Mouse (Mus musculus) stomach, embryonic 16.5 days (tissue): Measurements from ENCODE around the gene Mpp2. TPM values are rescaled to one million over a fixed set of nuclear protein-coding genes. Genes with fewer than 3 reads are reported as not detected.
A peak's percentile ranks its signal among the peaks of the same experiment; 100 is the strongest.

ENCODE experiments used
- ATAC-seq: fragments of 200-750 bp; cut with Nextera tagmentation; 2 replicates; pipeline ENCODE4 v1.8.0; 2017; ENCODE audit warnings: moderate number of reproducible peaks, moderate TSS enrichment; ENCODE audit not compliant: insufficient read depth, low FRiP score
- H3K27ac ChIP-seq: fragments of 300-500 bp; sonication (generic); 2 replicates; pipeline ENCODE4 v1.5.1; 2014; ENCODE audit warnings: low read length
- H3K27me3 ChIP-seq: fragments of 300-500 bp; sonication (generic); 2 replicates; pipeline ENCODE4 v1.6.1; 2014; ENCODE audit warnings: low read length, control low read depth, mixed read lengths; ENCODE audit not compliant: control insufficient read depth, insufficient read depth
- H3K36me3 ChIP-seq: fragments of 300-500 bp; sonication (generic); 2 replicates; pipeline ENCODE4 v1.6.1; 2014; ENCODE audit warnings: low read length; ENCODE audit not compliant: control insufficient read depth, insufficient read depth
- H3K4me1 ChIP-seq: fragments of 300-500 bp; sonication (generic); 2 replicates; pipeline ENCODE4 v1.6.1; 2014; ENCODE audit warnings: low read length, control low read depth, mixed read lengths; ENCODE audit not compliant: control insufficient read depth, insufficient read depth
- H3K4me2 ChIP-seq: fragments of 300-500 bp; sonication (generic); 2 replicates; pipeline ENCODE4 v1.6.1; 2014; ENCODE audit warnings: low read depth, low read length, mixed read lengths
- H3K4me3 ChIP-seq: fragments of 300-500 bp; sonication (generic); replicated peaks from 2 replicates; pipeline ENCODE4 v1.5.1; 2014; ENCODE audit warnings: mild to moderate bottlenecking, low read length
- H3K9ac ChIP-seq: fragments of 300-500 bp; sonication (generic); 2 replicates; pipeline ENCODE4 v1.6.1; 2014; ENCODE audit warnings: low read length
- H3K9me3 ChIP-seq: fragments of 300-500 bp; sonication (generic); replicated peaks from 2 replicates; pipeline ENCODE4 v1.6.1; 2016; ENCODE audit warnings: low read length, control low read depth; ENCODE audit not compliant: control insufficient read depth
- WGBS: fragments of 180-500 bp; shearing (Covaris S2); extraction: QIAGEN DNeasy Blood & Tissue Kit; methylation state at CpG from one replicate; pipeline ENCODE4 v1.1.7; 2014; 5-methylcytosine and 5-hydroxymethylcytosine counted together
- polyA plus RNA-seq: library from polyadenylated mRNA; unstranded; fragments of >200 nt; fragmentation: Nextera tagmentation; extraction: Ambion mirVana; gene quantifications from 2 replicates; pipeline ENCODE4 v1.2.1, GENCODE M21; 2015

Gene Mpp2
- polyA plus RNA-seq, 1 experiment from 2014 or later: 8.3 TPM

DNA sequence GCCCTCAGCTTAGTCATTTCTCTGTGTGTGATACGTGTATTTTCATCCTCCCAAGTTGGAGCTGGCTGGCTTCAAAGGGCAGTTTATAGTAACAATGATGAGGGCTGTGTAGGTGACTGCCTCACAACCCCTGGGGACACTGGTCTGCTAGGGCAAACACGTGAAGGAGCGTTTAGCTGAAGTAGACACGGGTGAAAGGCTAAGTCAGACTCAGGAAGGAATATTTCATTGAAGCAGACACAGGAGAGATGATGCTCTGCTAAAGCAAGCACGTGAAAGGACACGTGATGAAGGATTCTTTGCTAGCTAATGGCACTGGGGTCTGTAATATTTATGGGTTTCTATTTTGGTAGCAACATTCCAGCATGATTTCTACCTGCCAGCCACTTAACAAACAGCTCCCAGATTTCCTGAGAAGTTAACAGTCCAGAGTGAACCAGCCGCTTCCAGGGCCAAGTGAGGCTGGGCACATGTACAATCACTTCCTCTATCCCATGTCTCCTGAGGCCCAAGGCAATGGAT is 43.6 kb downstream of the Mpp2 start:
- no peak overlapping the region for H3K4me2 ChIP-seq
- H3K9ac ChIP-seq: no peak overlapping the region
- WGBS: 77% methylated on average over 7 of the region's 7 CpGs
- no peak overlapping the region for H3K4me3 ChIP-seq
- no peak overlapping the region for H3K27ac ChIP-seq
- H3K9me3 ChIP-seq: no peaks in the 10 kb centered on the region
- no peaks in the 10 kb centered on the region for H3K4me1 ChIP-seq
- no peaks in the 10 kb centered on the region for H3K27me3 ChIP-seq
- no peak for ATAC-seq
- no peaks in the 10 kb centered on the region for H3K36me3 ChIP-seq

- H3K4me2 ChIP-seq: no peak overlapping the region
- H3K4me3 ChIP-seq: no peak overlapping the region
- H3K9me3 ChIP-seq: no peaks in the 10 kb centered on the region
- H3K9ac ChIP-seq: no peak overlapping the region
- 83% methylated on average over 6 of the region's 6 CpGs for WGBS
- no peak overlapping the region for H3K27ac ChIP-seq
- H3K27me3 ChIP-seq: no peaks in the 10 kb centered on the region
- no peaks in the 10 kb centered on the region for H3K36me3 ChIP-seq
- no peak for ATAC-seq
- no peaks in the 10 kb centered on the region for H3K4me1 ChIP-seq
Measured at GRCm38 (mm10) chr11:102043381-102043780, 44.9 kb downstream of the Mpp2 start.

DNA sequence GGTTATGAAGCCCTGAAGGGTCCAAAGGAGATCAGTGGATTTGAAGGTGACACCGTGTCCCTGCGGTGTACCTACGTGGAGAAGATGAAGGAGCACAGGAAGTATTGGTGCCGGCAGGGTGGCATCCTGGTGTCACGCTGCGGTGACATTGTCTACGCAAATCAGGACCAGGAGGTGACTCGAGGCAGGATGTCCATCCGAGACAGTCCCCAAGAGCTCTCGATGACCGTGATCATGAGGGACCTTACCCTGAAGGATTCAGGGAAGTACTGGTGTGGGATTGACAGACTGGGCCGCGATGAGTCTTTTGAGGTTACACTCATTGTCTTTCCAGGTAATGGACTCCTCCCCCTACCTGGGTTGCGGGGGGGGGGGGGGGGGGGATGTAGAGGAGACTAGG is 45.3 kb downstream of the Mpp2 start:
- Histone ChIP-seq H3K9me3 (no peaks in the 10 kb centered on the region), H3K27ac (no peak overlapping the region), H3K4me1 (no peaks in the 10 kb centered on the region), H3K36me3 (no peaks in the 10 kb centered on the region), H3K9ac (no peak overlapping the region), H3K27me3 (no peaks in the 10 kb centered on the region), H3K4me2 (no peak overlapping the region), H3K4me3 (no peak overlapping the region)
- WGBS: 86% methylated on average over 13 of the region's 14 CpGs
- no peak for ATAC-seq

DNA sequence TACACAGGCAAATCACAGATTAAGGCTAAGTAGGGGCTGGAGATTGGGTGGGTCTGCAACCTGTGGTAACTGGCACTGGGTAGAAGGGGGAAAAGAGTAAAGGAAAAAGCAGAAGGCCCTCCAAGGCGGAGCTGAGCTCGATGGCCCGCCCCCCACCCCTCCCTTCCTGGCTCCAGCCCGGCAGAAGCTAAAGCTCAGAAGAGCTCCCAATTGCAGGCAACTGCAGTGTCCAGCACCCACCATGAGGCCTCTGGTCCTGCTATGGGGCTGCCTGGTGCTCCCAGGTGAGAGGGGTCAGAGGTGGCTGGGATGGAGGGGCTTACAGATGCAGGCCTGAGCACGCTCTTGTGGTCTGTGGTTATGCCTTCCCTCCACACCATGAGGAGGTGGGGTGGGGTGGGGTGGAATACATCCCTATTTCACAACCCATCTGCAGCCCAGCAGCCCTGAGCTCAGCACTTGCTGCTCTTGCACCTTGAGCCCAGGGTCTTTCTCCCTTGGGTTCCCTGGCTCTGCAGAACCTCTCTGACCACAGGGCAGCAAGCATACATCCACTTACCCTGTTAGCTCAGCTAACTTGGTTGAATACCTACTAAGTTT is 46.9 kb downstream of the Mpp2 start, which contains the start of gene Cd300lg:
Gene Cd300lg, plus strand, starts transcription at position 160 of the 600 bp plus-strand sequence.
- no peak within 1 kb of the TSS; the same call in 1 of the 2 replicates for H3K4me2 ChIP-seq
- H3K27me3 ChIP-seq: no peaks in the 10 kb centered on the region
- no peaks in the 10 kb centered on the region for H3K36me3 ChIP-seq
- H3K4me1 ChIP-seq: no peaks in the 10 kb centered on the region
- H3K4me3 ChIP-seq: no peak within 1 kb of the TSS
- no peak within 1 kb of the TSS for H3K27ac ChIP-seq
- WGBS: 64% methylated on average over 5 of the region's 5 CpGs
- H3K9ac ChIP-seq: no peak within 1 kb of the TSS
- ATAC-seq: no peak
- H3K9me3 ChIP-seq: no peaks in the 10 kb centered on the region

DNA sequence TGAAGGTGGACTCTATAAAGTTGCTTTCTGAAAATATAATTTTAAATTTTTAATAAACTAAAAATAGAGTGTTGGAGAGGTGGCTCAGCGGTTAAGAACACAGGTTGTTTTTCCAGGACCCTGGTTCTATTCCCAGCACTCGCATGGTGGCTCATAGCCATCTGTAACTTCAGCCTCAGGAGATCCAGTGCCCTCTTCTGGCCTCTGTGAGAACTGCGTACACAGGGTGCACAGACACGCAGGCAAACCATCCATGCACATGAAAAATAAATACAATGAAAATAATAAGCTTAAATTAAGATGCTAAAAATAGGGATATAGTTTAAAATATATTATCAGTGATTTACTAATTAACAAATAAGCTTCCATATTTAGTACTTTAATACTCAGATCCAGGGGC is 47.7 kb downstream of the Mpp2 start:
- Histone ChIP-seq H3K27me3 (no peaks in the 10 kb centered on the region), H3K36me3 (no peaks in the 10 kb centered on the region), H3K27ac (no peak overlapping the region), H3K9me3 (no peaks in the 10 kb centered on the region), H3K4me2 (no peak overlapping the region), H3K4me1 (no peaks in the 10 kb centered on the region), H3K4me3 (no peak overlapping the region), H3K9ac (no peak overlapping the region)
- ATAC-seq: no peak
- WGBS: 75% methylated on average over 4 of the region's 4 CpGs

DNA sequence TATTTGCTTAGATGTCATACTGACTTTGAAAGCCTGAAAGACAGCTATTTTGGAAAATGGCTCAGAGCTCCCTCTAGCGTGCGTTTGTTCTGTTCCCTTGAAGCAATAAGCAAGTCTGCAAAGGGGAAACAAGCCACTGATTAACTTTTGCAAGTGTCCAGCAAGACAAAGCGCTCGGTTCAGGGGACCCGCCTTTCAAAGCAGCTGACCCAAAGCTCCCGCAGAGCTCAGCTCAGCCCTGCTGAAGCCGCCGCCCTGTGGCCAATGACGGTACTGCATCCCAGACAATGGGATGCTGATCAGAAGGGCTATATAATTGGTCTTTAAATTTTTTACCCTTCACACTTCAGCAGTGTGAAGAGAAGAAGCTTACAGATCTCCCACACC is 48.2 kb downstream of the Mpp2 start:
- H3K4me1 ChIP-seq: no peaks in the 10 kb centered on the region
- H3K4me2 ChIP-seq: 0 out of 2 replicates have a peak overlapping the region, but pooled peaks have one; percentile 16
- H3K9me3 ChIP-seq: no peaks in the 10 kb centered on the region
- ATAC-seq: peak; percentile 86
- WGBS: under 1% methylated on average over 9 of the region's 9 CpGs
- H3K27ac ChIP-seq: no peak overlapping the region
- H3K4me3 ChIP-seq: no peak overlapping the region
- no peaks in the 10 kb centered on the region for H3K36me3 ChIP-seq
- H3K9ac ChIP-seq: no peak overlapping the region
- H3K27me3 ChIP-seq: no peaks in the 10 kb centered on the region

DNA sequence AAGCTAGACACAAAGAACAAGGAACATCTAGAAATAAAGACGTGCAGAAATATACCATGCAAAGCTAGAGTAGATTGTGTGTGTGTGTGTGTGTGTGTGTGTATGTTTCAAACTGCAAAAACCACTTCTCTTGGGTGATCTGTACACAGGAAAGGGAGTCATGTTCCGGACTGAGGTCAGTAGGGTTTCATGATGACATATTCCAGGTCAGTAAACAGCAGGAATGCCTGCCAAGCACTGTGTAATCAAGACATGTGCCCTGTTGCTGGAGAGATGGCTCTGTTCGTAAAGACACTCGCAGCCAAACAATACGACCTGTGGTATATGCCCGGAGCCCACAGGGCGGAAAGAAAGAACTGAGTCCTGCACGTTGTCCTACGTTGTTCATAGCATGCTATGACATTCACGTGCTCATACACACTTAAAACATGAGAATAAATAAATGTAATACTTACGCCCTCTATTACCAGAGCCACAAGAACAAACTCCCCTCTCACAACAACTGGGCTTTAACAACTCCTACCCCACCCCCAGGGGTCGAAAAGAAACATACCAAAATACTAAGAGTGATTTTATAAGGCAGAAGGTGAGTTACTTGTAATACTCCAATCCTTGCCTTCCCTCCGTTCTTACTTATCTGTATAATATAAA is 48.7 kb downstream of the Mpp2 start:
- no peaks in the 10 kb centered on the region for H3K27me3 ChIP-seq
- H3K27ac ChIP-seq: no peak overlapping the region
- H3K9me3 ChIP-seq: no peaks in the 10 kb centered on the region
- no peak overlapping the region for H3K4me3 ChIP-seq
- no peaks in the 10 kb centered on the region for H3K4me1 ChIP-seq
- H3K9ac ChIP-seq: no peak overlapping the region
- H3K4me2 ChIP-seq: 0 out of 2 replicates have a peak overlapping the region, but pooled peaks have one; percentile 16
- no peak for ATAC-seq
- whole genome bisulfite sequencing: 50% methylated on average over 13 of the region's 13 CpGs
- H3K36me3 ChIP-seq: no peaks in the 10 kb centered on the region

DNA sequence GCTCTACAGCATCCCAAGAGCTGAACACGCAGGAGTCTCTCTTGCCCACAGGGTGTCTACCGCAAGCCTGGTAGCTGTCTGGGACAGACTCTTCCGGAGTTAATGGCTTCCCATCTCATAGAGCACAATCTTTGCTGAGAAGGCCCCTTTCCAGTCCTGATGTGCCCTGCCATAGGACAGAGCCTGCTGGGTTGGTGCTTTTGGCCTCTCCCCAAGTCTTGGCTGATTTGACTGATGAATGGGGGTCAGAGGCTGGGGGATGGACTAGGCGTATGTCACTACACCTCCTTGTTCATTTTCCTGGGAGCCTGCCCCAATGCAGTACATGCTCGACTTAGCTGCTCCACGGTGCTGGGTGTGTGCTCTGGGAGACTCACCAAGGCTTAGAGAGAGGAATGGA is 50.5 kb downstream of the Mpp2 start:
- Histone ChIP-seq H3K4me3 (no peak overlapping the region), H3K9ac (no peak overlapping the region), H3K9me3 (no peaks in the 10 kb centered on the region), H3K27me3 (no peaks in the 10 kb centered on the region), H3K27ac (no peak overlapping the region), H3K36me3 (no peaks in the 10 kb centered on the region), H3K4me2 (no peak overlapping the region), H3K4me1 (no peaks in the 10 kb centered on the region)
- ATAC-seq: no peak
- WGBS: 80% methylated on average over 6 of the region's 6 CpGs

DNA sequence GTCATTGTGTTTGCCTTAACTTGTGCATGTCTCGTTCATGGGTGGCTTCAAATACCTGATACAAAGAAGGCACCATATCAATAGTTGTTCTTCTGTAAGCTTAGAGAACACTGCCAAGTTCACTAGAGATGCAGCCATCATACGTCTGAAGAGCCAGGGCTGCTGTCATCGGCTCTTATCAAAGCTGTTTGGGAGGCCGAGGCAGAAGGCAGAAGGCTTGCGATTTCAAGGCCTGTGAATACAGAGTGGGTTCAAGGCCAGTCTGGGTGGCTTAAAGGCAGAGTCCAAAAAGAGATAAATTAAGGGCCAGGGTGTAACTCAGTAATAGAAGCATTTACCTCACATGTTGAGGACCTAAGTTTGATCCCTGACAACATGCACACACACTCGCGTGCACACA is 52.0 kb downstream of the Mpp2 start:
- no peaks in the 10 kb centered on the region for H3K27me3 ChIP-seq
- no peak overlapping the region for H3K4me3 ChIP-seq
- 76% methylated on average over 7 of the region's 7 CpGs for WGBS
- H3K9ac ChIP-seq: no peak overlapping the region
- no peaks in the 10 kb centered on the region for H3K4me1 ChIP-seq
- no peak overlapping the region for H3K4me2 ChIP-seq
- no peaks in the 10 kb centered on the region for H3K9me3 ChIP-seq
- no peaks in the 10 kb centered on the region for H3K36me3 ChIP-seq
- no peak for ATAC-seq
- H3K27ac ChIP-seq: no peak overlapping the region
